Mouse (Mus musculus): ENCODE measurements around the gene Stk40. TPM values are rescaled to one million over a fixed set of nuclear protein-coding genes. Genes with fewer than 3 reads are reported as not detected.

Stk40 gene
- polyA plus RNA-seq, 1 experiment from 2014 or later, result 22.7 TPM

GRCm38 (mm10) chr4:126110374-126111152 is 6.8 kb downstream of the Stk40 start:
- peak overlapping the region; percentile 66 for H3K27ac ChIP-seq (replicated peaks; ENCODE audit: low read depth, low read length)
- no peak overlapping the region for H3K4me3 ChIP-seq (ENCODE audit: low read depth, low read length)
- no peaks in the 10 kb centered on the region for H3K9me3 ChIP-seq (replicated peaks; ENCODE audit: control insufficient read depth, low read length)
- DNase-seq (ENCODE audit: low spot score), result peak; percentile 58
- H3K4me2 ChIP-seq (ENCODE audit: low read depth, low read length), result peak overlapping the region; percentile 17
- no peaks in the 10 kb centered on the region for H3K27me3 ChIP-seq (ENCODE audit: control insufficient read depth, insufficient read depth, low read length)
- H3K36me3 ChIP-seq (replicated peaks; ENCODE audit: control insufficient read depth, insufficient read depth, low read depth, low read length), result no peaks in the 10 kb centered on the region
- peak; percentile 74 for ATAC-seq (replicated peaks; ENCODE audit: insufficient number of reproducible peaks, low FRiP score, low TSS enrichment, low read depth)
- H3K4me1 ChIP-seq (ENCODE audit: control insufficient read depth, insufficient read depth, low read length), result peaks cover 8% of the 10 kb centered on the region
- H3K9ac ChIP-seq (replicated peaks; ENCODE audit: low read length), result peak overlapping the region; percentile 33; the same call in 1 of the 2 replicates
- 9% methylated on average over 12 of the region's 12 CpGs for WGBS

- H3K36me3 ChIP-seq (replicated peaks; ENCODE audit: control insufficient read depth, insufficient read depth, low read depth, low read length), result no peaks in the 10 kb centered on the region
- H3K4me2 ChIP-seq (ENCODE audit: low read depth, low read length), result no peak overlapping the region
- peak overlapping the region; percentile 66 for H3K27ac ChIP-seq (replicated peaks; ENCODE audit: low read depth, low read length)
- no peaks in the 10 kb centered on the region for H3K27me3 ChIP-seq (ENCODE audit: control insufficient read depth, insufficient read depth, low read length)
- H3K9me3 ChIP-seq (replicated peaks; ENCODE audit: control insufficient read depth, low read length), result no peaks in the 10 kb centered on the region
- 18% methylated on average over 7 of the region's 7 CpGs for WGBS
- H3K4me3 ChIP-seq (ENCODE audit: low read depth, low read length), result no peak overlapping the region
- DNase-seq (ENCODE audit: low spot score), result no peak
- H3K4me1 ChIP-seq (ENCODE audit: control insufficient read depth, insufficient read depth, low read length), result peaks cover 8% of the 10 kb centered on the region
- no peak overlapping the region; the same call in 1 of the 2 replicates for H3K9ac ChIP-seq (replicated peaks; ENCODE audit: low read length)
- ATAC-seq (replicated peaks; ENCODE audit: insufficient number of reproducible peaks, low FRiP score, low TSS enrichment, low read depth), result no peak
These were observed 7.4 kb downstream of the Stk40 start for GRCm38 (mm10) chr4:126111153-126111549.

GRCm38 (mm10) chr4:126113243-126113642 is 9.5 kb downstream of the Stk40 start:
- Histone ChIP-seq H3K4me1 (ENCODE audit: control insufficient read depth, insufficient read depth, low read length) (peaks cover 8% of the 10 kb centered on the region), H3K27ac (replicated peaks; ENCODE audit: low read depth, low read length) (no peak overlapping the region), H3K36me3 (replicated peaks; ENCODE audit: control insufficient read depth, insufficient read depth, low read depth, low read length) (no peaks in the 10 kb centered on the region), H3K27me3 (ENCODE audit: control insufficient read depth, insufficient read depth, low read length) (no peaks in the 10 kb centered on the region), H3K4me2 (ENCODE audit: low read depth, low read length) (no peak overlapping the region), H3K4me3 (ENCODE audit: low read depth, low read length) (no peak overlapping the region), H3K9ac (replicated peaks; ENCODE audit: low read length) (no peak overlapping the region), H3K9me3 (replicated peaks; ENCODE audit: control insufficient read depth, low read length) (no peaks in the 10 kb centered on the region)
- 83% methylated on average over 4 of the region's 4 CpGs for WGBS
- ATAC-seq (replicated peaks; ENCODE audit: insufficient number of reproducible peaks, low FRiP score, low TSS enrichment, low read depth) (no peak), DNase-seq (ENCODE audit: low spot score) (no peak)

GRCm38 (mm10) chr4:126113943-126114342 is 10.2 kb downstream of the Stk40 start:
- Histone ChIP-seq H3K4me2 (ENCODE audit: low read depth, low read length) (no peak overlapping the region), H3K36me3 (replicated peaks; ENCODE audit: control insufficient read depth, insufficient read depth, low read depth, low read length) (no peaks in the 10 kb centered on the region), H3K9me3 (replicated peaks; ENCODE audit: control insufficient read depth, low read length) (no peaks in the 10 kb centered on the region), H3K27ac (replicated peaks; ENCODE audit: low read depth, low read length) (no peak overlapping the region), H3K9ac (replicated peaks; ENCODE audit: low read length) (no peak overlapping the region), H3K4me1 (ENCODE audit: control insufficient read depth, insufficient read depth, low read length) (peaks cover 8% of the 10 kb centered on the region), H3K27me3 (ENCODE audit: control insufficient read depth, insufficient read depth, low read length) (no peaks in the 10 kb centered on the region), H3K4me3 (ENCODE audit: low read depth, low read length) (no peak overlapping the region)
- WGBS, result 26% methylated on average over 6 of the region's 6 CpGs
- DNase-seq (ENCODE audit: low spot score), result peak; percentile 51
- no peak for ATAC-seq (replicated peaks; ENCODE audit: insufficient number of reproducible peaks, low FRiP score, low TSS enrichment, low read depth)

- no peak for ATAC-seq (replicated peaks; ENCODE audit: insufficient number of reproducible peaks, low FRiP score, low TSS enrichment, low read depth)
- H3K27ac ChIP-seq (replicated peaks; ENCODE audit: low read depth, low read length), result no peak overlapping the region
- no peaks in the 10 kb centered on the region for H3K27me3 ChIP-seq (ENCODE audit: control insufficient read depth, insufficient read depth, low read length)
- peaks cover 6% of the 10 kb centered on the region for H3K4me1 ChIP-seq (ENCODE audit: control insufficient read depth, insufficient read depth, low read length)
- no peak overlapping the region for H3K4me3 ChIP-seq (ENCODE audit: low read depth, low read length)
- no peaks in the 10 kb centered on the region for H3K9me3 ChIP-seq (replicated peaks; ENCODE audit: control insufficient read depth, low read length)
- no peak overlapping the region for H3K4me2 ChIP-seq (ENCODE audit: low read depth, low read length)
- 77% methylated on average over 9 of the region's 9 CpGs for WGBS
- H3K36me3 ChIP-seq (replicated peaks; ENCODE audit: control insufficient read depth, insufficient read depth, low read depth, low read length), result no peaks in the 10 kb centered on the region
- no peak overlapping the region for H3K9ac ChIP-seq (replicated peaks; ENCODE audit: low read length)
- no peak for DNase-seq (ENCODE audit: low spot score)
These were observed 11.7 kb downstream of the Stk40 start for GRCm38 (mm10) chr4:126115411-126115810.

- no peak overlapping the region for H3K4me3 ChIP-seq (ENCODE audit: low read depth, low read length)
- DNase-seq (ENCODE audit: low spot score) (no peak), ATAC-seq (replicated peaks; ENCODE audit: insufficient number of reproducible peaks, low FRiP score, low TSS enrichment, low read depth) (no peak)
- peaks cover under 1% of the 10 kb centered on the region; the same call in 1 of the 2 replicates for H3K4me1 ChIP-seq (ENCODE audit: control insufficient read depth, insufficient read depth, low read length)
- H3K9ac ChIP-seq (replicated peaks; ENCODE audit: low read length), result no peak overlapping the region
- H3K4me2 ChIP-seq (ENCODE audit: low read depth, low read length), result no peak overlapping the region
- no peaks in the 10 kb centered on the region for H3K9me3 ChIP-seq (replicated peaks; ENCODE audit: control insufficient read depth, low read length)
- H3K36me3 ChIP-seq (replicated peaks; ENCODE audit: control insufficient read depth, insufficient read depth, low read depth, low read length), result no peaks in the 10 kb centered on the region
- 73% methylated on average over 6 of the region's 6 CpGs for WGBS
- no peak overlapping the region for H3K27ac ChIP-seq (replicated peaks; ENCODE audit: low read depth, low read length)
- no peaks in the 10 kb centered on the region for H3K27me3 ChIP-seq (ENCODE audit: control insufficient read depth, insufficient read depth, low read length)
These were observed 12.2 kb downstream of the Stk40 start for GRCm38 (mm10) chr4:126115871-126116521.

- ATAC-seq (replicated peaks; ENCODE audit: insufficient number of reproducible peaks, low FRiP score, low TSS enrichment, low read depth), result no peak
- 91% methylated on average over 8 of the region's 8 CpGs for WGBS
- H3K4me1 ChIP-seq (ENCODE audit: control insufficient read depth, insufficient read depth, low read length), result no peaks in the 10 kb centered on the region
These were observed 13.4 kb downstream of the Stk40 start for GRCm38 (mm10) chr4:126117116-126117515.

GRCm38 (mm10) chr4:126118651-126119050 is 14.9 kb downstream of the Stk40 start:
- Histone ChIP-seq H3K9me3 (replicated peaks; ENCODE audit: control insufficient read depth, low read length) (no peaks in the 10 kb centered on the region), H3K27me3 (ENCODE audit: control insufficient read depth, insufficient read depth, low read length) (no peaks in the 10 kb centered on the region), H3K27ac (replicated peaks; ENCODE audit: low read depth, low read length) (no peak overlapping the region), H3K9ac (replicated peaks; ENCODE audit: low read length) (no peak overlapping the region), H3K4me2 (ENCODE audit: low read depth, low read length) (no peak overlapping the region), H3K36me3 (replicated peaks; ENCODE audit: control insufficient read depth, insufficient read depth, low read depth, low read length) (no peaks in the 10 kb centered on the region), H3K4me1 (ENCODE audit: control insufficient read depth, insufficient read depth, low read length) (no peaks in the 10 kb centered on the region), H3K4me3 (ENCODE audit: low read depth, low read length) (no peak overlapping the region)
- ATAC-seq (replicated peaks; ENCODE audit: insufficient number of reproducible peaks, low FRiP score, low TSS enrichment, low read depth) (no peak), DNase-seq (ENCODE audit: low spot score) (no peak)
- WGBS, result 86% methylated on average over 4 of the region's 4 CpGs

More at GRCm38 (mm10) chr4:126117116-126117515, 13.4 kb downstream of the Stk40 start:
- Histone ChIP-seq H3K4me3 (ENCODE audit: low read depth, low read length) (no peak overlapping the region), H3K9ac (replicated peaks; ENCODE audit: low read length) (no peak overlapping the region), H3K9me3 (replicated peaks; ENCODE audit: control insufficient read depth, low read length) (no peaks in the 10 kb centered on the region), H3K4me2 (ENCODE audit: low read depth, low read length) (no peak overlapping the region), H3K36me3 (replicated peaks; ENCODE audit: control insufficient read depth, insufficient read depth, low read depth, low read length) (no peaks in the 10 kb centered on the region), H3K27ac (replicated peaks; ENCODE audit: low read depth, low read length) (no peak overlapping the region), H3K27me3 (ENCODE audit: control insufficient read depth, insufficient read depth, low read length) (no peaks in the 10 kb centered on the region)
- no peak for DNase-seq (ENCODE audit: low spot score)
